Mouse (Mus musculus) common myeloid progenitor, adult 5-6 weeks (primary cell): ENCODE results near the gene Prss36. TPM values are rescaled to one million over a fixed set of nuclear protein-coding genes. Genes with fewer than 3 reads are reported as not detected.

ENCODE experiments used
- ATAC-seq: replicated peaks from 2 replicates; pipeline ENCODE4 v1.8.0; 2016; ENCODE audit warnings: low read depth, mild to moderate bottlenecking, moderate TSS enrichment, inconsistent platforms; ENCODE audit not compliant: poor library complexity, severe bottlenecking
- total RNA-seq: library from RNA; stranded (forward); fragments of 200-1000, 187-1606 nt; gene quantifications from 2 replicates; pipeline ENCODE4 v1.2.3, GENCODE M21; 2017

The Prss36 gene
- total RNA-seq, 1 experiment from 2014 or later, result 2.4 TPM

DNA sequence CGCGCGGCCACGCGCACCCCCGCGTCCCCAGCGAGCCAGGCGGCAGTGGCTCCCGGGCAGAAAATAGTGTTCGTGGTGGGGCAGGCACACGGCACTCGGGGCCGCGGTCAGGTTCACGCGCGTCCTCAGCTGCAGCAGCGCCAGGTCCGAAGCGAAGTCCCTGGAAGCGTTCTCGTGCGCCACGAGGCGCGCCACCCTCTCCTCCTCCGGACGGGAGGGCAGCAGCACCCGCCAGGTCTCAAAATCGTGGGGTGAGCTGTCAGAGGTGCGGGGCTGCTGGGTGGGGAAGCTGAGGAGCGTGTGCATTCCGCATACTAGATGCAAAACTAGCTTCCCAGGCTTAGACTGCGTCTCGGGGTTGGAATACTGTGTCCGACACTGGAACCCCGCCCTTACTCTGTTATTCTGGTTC, 10.8 kb downstream of the Prss36 start:
- ATAC-seq, result no peak

DNA sequence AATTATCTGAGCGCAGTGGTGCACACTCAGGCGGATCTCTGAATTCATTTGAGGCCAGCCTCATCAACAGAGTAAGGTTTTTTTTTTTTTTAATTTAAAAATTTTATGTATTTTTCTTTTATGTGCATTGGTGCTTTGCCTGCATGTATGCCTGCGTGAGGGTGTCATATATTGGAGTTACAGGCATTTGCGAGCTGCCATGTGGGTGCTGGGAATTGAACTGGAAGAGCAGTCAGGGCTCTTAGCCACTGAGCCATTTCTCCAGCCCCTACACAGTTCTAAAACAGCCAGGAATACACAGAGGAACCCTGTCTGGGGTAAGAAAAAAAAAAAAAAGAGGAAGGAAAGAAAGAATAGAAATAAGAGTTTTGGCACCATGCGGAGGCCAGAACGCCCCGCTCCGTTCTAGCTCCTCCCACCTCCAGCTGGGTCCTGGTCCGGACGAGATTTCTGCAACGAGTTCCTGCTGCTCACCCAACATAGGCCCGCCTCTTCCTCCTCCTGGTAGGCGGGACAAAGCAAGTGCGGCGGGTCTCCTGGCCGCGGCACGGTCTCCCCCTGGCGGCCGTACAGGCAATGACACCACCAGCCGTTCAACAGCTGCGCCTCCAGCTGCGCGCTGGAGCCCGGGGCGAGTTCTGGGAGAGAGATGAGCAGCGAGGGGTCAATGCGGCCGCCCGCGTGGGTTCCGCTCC, 11.3 kb downstream of the Prss36 start:
- peak; percentile 98 for ATAC-seq

DNA sequence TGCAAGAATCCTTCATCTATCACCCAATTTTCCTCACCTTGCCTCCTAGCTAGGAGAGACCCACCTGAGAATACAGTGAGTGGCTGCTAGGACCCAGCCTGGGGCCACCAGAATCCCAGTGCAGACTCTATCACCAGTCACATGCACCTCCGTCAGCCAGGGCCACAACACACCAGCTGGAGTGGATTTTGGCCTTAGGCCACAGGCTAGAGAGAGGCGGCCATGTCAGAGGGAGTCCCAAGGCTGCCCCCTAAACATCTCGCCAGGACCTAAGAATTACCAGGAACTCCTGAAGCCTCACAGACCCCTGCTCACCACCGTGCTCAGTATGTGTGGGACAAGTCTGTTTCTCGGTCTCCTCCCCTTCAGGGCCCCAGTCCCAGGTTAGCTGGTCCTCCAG, 12.4 kb downstream of the Prss36 start:
- ATAC-seq, result no peak

DNA sequence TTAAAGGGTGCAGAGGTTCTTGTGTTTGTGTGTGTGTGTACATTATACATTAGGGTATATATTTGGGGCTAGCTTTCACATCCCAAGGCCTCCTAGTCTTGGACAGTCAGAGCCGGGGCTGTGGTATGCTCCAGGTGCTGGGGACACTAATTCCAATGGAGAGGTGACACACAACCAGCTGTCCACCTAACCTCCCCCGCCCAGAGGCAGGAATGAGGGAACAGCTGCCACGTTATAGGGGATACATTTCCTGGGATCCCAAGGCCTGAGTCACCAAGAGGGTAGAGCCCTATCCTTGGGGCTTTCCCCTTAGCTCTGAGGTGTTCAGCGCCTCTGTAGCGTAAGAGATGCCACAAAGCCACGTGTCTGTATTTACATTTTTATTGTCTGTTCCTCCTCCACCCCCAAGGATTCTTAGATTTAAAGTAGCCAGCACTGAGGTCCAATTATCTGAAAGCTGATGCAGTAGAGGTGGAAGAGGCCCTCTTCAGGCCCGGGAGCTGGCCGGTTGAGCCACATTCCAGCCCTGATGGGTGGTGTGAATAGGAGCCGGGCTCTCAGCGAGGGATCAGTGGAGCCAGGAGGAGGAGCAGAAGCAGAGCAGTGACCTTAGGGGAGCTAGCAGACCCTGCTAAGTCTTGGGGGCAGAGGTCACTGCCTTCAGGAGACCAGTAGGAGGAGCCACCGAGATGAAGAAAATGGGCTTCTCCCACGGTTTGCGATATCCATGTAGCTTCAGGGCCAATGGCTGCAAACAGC, 14.1 kb downstream of the Prss36 start:
- ATAC-seq, result no peak

DNA sequence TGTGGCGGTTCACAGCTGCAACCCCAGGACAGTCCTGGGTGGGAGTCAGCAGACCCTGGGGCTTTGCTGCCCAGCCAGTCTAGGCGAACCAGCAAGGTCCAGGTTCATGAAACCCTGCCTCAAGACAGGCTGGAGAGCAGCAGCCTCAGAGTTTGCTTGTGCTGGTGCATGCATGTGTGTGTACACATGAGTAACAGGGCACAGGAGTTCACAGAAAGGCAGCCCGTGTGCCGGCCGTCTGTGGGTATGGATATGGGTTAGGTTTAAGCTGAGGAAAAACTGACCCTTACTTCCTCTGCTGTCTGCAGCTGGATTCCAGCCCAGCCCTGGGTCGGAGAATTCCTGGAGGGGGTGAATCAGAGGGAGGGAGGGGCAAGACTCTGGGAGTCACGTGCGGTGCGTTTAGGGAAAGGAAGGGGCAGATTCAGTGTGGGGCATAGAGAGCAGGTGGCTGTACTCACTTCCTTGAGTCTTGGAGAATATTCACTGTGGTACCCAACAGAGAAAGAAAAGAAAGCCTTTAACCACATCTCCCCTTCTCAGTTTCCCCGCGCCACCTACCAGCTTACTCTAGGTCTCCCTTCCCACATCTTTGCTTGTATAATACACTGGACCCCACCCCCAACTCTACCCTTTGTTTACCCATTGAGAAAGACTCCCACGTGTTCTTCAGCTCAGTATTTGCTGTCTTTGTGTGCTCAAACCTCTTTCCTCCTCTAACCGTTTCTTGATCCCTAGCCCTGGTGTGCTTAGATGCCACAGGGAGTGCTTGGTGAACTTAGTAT, 15.0 kb downstream of the Prss36 start:
- 0 out of 2 replicates have a peak, but pooled peaks have one; percentile 4 for ATAC-seq

DNA sequence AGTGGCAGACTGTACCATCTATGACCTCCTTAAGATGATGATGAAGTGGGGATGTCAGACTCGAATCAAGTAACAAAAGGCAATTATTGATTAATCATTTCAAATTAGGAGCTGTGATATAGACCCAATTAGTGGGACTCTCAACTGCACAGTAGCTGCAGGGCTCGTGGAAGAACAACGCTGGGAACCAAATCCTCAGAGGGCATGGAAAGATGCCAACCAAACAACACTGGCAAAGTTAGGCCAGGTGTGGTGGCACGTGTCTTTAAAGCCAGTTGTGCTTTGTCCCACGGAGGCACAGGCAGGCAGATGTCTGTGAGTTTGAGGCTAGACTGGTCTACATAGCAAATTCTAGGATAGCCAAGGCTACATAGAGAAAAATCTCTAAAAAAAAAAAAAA, 15.9 kb downstream of the Prss36 start:
- ATAC-seq, result no peak

DNA sequence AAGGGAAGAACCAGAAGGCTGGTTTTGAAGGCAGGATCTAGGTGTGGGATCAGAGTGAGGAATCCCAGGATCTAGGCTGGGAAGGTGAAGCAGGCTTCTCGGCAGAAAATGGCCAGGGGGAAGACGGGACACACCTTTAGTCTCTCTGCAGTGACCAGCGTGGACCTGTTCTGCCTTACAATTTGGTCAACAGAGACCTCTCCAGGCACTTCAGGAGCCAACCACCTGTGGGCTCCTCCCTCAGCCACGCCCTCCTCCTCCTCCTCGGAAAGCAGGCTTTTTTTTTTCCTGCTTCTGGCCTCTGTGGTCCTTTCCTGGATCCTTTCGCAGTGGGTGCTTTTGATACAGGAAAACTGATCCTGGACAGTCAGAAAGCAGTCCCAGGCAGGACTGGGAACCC, 16.6 kb downstream of the Prss36 start, which contains the start of gene Prss8:
TSS of gene Prss8 (minus strand) at position 182 of the 400 bp plus-strand sequence.
- no peak for ATAC-seq

DNA sequence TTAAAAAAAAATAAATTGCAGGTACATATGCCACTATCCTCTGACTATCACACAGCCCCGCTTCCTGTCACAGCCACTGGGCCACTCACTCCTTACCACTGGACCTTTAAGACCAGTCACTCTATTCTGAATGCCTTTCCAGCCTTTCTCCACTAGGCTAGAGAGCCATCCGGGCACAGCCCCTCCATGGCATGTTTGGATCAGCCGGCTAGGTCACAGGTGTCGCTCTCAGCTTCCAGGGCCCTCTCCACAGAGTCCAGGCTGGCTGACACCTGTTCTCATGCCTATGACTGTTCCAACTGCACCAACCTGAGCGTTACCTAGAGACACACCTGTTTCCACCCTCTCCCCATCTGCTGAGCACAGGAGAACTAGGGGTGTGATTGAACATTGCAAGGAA, 17.9 kb downstream of the Prss36 start:
- ATAC-seq, result no peak

DNA sequence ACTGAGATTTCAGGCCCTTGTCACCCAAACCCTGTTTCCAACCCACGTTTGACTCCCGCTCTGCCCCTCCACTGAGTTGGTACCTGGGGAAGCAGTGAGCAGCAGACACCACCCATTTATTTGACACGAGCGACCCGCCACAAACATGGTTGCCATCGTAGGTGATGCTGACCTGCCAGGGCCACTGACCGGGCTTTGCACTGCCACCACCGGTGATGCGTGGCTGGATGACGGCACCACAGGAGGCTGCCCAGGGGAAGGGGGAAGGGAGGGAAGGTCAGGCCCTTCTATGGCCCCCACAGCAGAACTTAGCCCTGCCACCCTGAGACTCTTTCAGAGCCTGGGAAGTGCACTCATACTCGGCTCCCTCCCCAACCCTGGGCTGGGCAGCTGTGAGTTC, 18.8 kb downstream of the Prss36 start:
- ATAC-seq, result no peak

DNA sequence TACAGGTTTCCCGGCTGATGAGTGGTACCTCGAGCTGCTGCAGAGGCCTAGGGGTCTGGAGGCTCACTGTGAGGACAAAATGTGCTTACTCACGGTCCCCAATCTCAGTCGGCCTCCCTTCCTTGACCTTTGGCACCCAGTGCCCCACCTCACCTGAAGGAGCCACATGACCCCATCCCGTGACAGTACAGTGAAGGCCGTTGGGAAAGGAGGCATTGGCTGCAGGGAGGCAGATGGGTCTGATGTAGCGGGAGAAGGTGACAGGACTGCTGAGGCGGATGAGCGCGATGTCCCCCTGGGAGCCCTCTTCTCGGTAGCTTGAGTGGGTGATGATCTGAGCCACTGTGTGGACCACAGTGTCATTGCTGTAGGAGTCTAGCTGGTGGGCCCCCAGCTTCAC, 19.7 kb downstream of the Prss36 start:
- ATAC-seq, result no peak

DNA sequence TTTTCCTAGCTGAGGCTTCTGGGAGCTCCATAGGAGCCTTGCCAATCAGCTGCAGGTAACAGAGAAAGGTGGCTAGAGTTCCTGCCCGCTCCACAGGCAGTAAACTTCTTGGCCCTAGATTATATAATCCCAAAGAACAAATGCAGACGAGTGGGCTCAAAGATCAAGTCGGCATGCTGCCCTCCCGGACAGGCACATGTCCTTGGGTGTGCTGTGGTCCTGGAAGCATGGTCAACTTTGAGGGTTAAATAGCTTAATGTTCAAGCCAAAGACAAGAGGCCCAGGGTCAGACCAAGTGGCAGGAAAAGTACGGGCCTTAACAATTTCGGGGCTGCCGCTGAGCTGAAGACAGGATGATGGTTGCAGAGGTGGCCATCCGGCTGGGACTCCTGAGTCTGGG, 20.5 kb downstream of the Prss36 start:
- no peak for ATAC-seq

DNA sequence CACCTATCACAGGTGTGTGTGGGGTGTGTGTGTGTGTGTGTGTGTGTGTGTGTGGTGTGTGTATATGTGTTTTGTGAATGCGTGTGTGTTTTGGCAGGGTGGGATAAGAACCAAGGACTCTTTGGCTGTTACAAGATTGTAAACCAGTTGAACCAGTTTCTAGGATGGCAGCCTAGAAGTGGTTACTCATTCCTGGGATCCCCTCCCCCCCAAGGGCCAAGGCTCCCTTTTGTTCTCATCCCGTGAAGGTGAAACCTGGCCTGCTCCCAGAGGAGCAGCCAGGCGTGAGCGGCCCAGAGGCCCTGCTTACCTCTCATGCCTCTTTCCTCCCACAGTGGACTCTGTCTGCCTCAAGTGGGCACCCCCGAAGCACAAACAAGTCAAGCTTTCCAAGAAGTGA, 21.3 kb downstream of the Prss36 start:
- no peak for ATAC-seq

DNA sequence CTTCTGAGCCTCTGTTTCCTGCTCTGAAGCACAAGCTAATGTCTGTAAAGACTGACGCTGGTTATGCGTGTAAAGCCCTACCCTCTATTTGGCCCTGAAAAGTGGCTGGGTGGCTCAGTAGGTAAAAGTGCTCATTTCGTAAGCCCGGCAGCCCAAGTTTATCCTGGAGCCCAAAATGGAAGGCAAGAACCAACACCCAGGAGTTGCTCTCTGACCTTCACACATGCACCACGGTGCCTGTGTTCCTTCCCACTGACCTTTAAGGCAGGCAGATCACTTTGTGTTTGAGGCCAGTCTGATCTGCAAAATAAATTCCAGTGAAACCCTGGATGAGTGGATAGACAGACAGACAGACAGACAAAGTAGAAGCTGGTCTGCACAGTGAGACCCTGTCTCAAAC, 22.8 kb downstream of the Prss36 start:
- no peak for ATAC-seq

DNA sequence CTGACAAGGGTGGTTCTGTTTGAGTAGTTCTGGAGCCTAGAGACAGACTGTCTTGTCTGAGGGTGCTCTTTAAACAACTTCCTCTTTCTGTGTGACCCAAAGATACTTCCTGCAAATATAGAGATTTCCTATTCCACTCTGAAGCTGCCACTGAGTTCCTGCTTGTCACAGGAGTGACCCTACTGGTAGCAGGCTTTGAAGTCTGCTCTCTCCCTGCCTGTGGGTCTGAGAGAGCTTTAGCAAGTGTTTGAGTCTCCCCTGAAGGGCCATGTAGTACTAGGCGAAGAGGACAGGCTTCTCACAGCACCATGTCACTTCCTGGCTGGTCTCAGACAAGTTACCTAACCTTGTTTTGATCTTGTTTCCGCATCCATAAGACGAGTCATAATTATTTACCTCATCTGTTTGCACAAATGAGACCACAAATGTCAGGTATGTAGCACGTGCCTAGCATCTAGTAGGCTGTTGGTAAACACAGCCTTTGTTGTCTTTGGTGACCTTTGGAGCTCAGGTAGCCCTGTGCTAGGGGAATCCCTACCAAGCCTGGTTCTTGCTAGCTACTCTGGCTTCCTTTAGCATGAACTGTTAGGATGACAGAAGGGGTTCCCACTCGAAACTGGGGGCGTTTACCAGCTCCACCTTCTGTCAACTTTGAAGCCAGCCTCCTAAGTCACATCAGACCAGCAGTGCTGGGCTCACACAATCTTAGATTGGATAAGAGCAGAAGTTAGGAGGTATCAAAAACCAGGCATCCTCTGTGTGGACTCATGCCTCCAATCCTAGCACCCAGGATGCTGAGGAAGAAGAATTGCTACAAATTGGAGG, 23.9 kb downstream of the Prss36 start:
- ATAC-seq, result peak; percentile 73

DNA sequence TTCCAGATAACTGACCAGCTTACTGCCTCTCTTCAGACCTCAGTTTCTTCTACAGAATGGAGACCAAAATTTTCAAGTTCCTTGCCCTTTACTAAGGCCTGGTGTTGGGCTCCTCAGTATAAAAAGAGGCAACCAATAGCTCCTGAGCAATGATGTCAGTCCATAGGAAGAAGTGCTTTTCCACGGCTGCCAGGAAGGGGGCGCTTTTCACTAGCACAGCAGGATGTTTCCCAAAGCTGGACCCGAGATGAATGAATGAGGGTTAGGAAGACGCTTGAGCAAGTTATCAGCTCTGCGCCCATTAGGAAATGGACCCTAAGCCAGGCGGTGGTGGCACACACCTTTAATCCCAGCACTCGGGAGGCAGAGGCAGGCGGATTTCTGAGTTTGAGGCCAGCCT, 25.0 kb downstream of the Prss36 start:
- no peak for ATAC-seq

DNA sequence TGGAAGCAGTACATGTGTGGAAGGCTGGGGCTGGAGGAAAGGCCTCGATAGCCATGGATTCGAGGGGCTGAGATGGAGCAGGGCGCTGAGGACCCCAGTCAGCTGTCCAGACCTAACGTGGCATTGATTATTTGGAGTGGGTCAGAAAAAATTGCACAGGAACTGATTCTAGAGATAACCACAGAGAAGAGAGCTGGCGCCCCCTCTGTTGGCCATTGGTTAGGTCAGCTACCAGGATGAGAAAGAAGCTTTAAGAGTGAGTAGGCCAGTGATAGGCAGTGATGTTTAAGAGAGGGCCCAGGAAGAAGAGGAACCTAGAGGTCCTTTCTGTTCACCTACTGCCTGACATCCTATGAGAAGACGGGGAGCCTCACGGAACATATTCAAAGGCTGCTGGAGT, 27.2 kb downstream of the Prss36 start:
- peak; percentile 35 for ATAC-seq

DNA sequence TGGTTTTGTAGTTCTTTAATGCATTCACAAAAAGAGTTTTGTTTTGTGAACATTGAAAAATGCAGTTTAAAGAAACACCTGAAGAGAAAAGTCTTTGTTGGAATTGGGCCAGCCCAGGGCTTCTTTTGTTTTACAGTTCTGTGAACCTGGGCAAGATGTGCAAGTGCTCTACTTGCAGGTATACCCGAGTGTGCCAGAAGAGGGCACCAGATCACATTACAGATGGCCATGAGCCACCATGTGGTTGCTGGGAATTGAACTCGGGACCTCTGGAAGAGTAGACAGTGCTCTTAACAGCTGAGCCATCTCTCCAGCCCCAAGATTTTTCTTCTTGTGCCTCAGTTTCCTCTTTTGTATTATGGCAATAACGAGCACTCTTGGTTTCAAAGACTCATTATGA, 28.3 kb downstream of the Prss36 start:
- no peak for ATAC-seq

DNA sequence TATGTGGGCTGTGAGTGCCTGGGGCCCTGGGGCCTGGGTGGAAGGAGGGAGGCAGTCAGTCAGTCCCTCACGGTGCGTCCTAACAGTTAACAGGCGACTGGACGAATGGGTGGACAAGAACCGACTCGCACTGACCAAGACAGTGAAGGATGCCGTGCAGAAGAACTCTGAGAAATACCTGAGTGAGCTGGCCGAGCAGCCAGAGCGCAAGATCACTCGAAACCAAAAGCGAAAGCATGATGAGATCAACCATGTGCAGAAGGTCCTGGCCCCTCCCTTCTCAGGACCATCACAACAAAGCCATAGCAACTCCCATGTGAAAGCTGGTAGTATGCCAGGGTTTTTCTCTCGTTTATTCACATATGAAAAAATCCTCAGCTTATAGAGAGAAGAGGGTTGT, 31.2 kb downstream of the Prss36 start:
- ATAC-seq, result no peak

DNA sequence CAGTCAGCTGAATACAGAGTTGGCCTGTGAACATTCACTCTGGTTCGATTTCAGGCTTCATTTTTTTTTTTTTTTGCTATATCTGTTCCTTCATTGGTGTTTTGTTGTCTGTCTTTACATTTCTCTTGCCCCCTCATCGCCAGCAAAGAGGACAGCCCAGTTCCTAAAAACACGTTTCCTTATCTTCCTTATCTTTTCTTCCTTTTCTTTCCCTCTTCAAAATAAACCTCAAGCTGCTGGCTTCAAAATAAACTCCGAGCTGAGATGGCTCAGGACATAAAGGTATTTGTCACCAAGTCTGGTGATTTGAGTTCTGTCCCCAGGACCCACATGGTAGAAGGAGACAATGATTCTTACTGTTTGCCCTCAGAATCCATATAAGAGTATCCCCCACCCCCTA, 33.6 kb downstream of the Prss36 start:
- no peak for ATAC-seq

DNA sequence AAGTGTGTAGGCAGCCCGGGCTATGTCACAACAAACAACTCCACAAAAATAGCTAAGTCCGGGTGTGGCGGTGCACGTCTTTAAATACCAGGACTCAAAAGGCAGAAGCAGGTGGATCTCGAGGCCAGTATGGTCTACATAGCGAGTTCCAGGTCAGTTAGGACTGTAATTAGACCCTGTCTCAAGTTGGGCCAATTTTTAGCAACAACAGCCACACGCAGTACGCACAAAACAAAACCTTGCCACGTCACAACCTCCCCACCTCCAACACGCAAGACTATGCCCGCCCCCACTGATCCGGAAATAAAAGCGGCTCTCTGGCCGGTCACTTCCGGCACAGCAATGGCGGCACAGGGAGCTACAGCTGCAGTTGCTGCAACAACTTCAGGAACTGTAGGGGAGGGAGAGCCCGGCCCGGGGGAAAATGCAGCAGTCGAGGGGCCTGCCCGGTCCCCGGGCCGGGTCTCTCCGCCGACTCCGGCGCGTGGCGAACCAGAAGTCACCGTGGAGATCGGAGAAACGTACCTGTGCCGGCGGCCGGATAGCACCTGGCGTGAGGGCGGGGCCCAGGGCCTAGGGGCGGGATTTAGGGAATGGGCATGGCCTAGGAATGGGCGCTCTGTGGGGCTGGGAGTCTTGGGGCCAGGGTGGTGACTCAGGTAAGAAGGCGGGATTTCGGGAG, 34.2 kb downstream of the Prss36 start, which contains the start of gene Kat8:
TSS of gene Kat8 (plus strand) at position 327 of the 682 bp plus-strand sequence.
- peak; percentile 99 for ATAC-seq
